Mouse (Mus musculus) frontal cortex, adult (tissue): ENCODE measurements at regions not wholly inside any gene's neighbourhood (a gene's known extent, or its start where the extent isn't known, plus 50 kb on each side); places are given as distances from the start of the nearest gene placed in this dataset.
A peak's percentile ranks its signal among the peaks of the same experiment; 100 is the strongest.

Source experiments
- ATAC-seq: cut with Nextera tagmentation; 2 replicates; pipeline ENCODE4 v1.9.2; 2017; ENCODE audit warnings: mild to moderate bottlenecking, moderate library complexity, mixed read lengths; ENCODE audit not compliant: low TSS enrichment

- ATAC-seq, result peak; percentile 50; the same call in 1 of the 2 replicates
Observed at GRCm38 (mm10) chr12:6930726-6931125, 1046.7 kb upstream of the Apob start.

GRCm38 (mm10) chr12:6956638-6957037 is 1020.8 kb upstream of the Apob start:
- no peak for ATAC-seq

- ATAC-seq, result no peak
Observed at GRCm38 (mm10) chr12:6984664-6985063, 992.8 kb upstream of the Apob start.

GRCm38 (mm10) chr12:7028447-7028846 is 949.0 kb upstream of the Apob start:
- peak; percentile 97 for ATAC-seq

DNA sequence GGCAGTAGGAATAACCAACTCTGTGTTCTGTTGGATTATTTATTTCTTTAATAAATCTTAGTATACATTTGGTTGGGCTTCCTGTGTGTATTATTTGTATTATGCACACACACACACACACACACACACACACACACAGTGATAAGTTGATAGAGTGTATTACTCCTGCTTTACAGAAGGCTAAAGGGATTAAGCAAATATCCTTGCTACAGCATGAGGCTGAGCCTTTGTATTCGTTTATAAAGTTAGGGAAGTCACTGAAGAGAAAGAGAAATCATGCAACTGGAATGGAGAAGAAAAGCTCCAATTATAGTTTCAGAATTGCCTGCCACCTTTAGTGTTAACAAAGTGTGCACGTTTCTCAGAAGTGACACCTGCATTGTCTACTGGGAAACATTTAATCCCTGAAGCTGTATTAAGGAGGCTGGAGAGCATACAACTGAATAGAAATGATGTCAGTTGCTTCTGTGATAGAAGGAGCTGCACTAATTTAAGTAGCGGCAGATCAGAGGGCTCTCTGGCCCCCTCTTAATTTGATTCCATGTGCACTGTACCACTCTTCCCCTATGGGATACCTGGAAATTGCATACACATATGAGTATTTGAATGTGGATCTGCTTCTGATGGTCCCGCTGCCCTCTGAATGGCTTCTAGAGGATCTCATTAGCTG is 947.9 kb upstream of the Apob start:
- no peak for ATAC-seq

DNA sequence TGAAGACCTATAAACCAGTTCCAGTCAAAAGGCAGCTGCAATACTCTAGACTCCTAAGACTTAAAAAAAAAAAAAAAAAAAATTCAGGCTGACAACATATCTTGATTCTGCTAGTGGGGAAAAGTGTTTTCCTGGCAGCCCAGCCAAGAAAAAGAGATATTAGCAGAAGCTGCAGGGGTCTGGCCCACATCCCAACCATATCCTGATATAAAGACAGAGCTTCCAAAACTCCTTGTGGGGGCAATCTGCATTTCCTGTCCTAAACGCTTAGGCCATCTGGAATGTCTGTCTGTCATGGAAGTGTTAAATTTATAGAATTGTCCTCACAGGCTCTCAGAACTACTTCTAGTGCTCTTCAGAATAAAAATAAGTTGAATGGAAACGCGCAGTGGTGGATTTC is 926.7 kb upstream of the Apob start:
- peak; percentile 79 for ATAC-seq

DNA sequence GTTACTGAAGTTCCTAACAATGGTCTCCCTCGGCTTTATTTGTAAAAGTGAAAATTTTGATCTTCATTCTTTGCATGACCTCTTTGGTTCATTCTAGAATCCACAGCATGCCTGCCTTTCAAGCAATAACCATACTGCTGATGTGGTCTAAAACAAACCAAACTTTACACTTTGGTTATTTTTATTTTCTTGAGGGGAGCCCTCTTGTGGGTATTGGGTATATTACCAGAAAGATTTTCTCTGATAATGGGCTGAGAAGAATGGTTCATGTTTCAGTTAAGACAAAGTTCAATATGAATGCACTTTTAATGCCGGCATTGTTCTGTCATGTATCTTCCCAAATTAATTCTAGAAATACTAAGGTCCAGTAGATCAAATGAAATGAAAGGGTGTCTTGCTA is 922.9 kb upstream of the Apob start:
- no peak for ATAC-seq

DNA sequence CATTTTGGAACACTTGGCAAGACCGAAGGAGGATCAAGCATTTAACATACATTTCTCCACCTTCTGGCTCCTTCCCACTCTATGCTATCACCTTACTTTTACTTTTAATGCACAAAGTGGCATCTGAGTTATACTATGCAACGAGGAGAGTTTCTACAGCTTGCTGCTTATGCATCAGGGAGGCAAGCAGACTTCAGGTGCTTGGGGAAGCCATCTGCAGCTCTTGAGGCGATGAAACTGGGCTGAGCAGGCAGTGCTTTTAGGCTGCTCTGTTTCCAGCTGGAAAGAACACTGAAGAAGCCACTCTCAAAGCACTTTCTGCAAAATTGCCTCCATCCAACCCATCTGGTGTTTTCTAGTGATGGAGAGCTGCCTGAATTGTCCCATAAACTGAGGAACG is 882.9 kb upstream of the Apob start:
- ATAC-seq, result peak; percentile 96

DNA sequence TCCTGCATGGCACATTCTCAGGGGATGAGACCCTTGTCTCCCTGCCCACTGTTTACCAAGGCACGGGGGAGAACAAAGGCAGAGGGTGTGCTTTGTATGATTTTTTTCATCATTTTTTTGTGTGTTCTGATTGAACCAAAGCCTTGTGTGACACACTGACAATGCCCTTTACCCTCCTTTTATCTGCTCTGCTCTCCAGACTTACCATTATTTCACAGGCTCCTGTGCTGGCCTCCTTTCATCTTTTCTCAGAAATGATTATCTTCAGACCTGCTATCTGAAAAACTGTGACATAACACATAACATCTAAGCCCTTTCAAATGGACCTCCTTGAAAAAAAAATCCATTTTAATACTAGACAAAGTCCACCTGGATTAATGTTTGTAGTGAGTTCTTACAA is 882.0 kb upstream of the Apob start:
- ATAC-seq, result no peak

- peak; percentile 45; the same call in 1 of the 2 replicates for ATAC-seq
Observed at GRCm38 (mm10) chr12:7096221-7096620, 881.2 kb upstream of the Apob start.

DNA sequence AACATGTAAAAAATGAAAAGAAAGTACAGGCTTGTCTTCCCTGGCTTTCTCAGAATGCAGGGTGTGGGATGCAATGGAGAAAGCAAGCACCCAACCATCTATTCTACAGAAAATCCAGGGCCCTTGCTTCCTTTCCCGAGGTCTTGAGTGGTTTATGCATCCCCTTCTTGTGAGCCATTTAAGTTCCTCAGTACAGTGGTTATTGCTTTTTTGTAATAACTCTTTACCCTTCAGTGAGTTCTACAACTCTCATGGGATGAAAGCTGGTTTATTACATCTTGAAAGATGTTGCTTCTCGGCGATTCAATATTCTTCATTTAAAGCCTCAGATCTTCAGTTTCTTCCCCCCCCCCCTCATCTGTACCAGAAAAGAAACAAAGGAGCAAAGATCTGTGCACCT is 838.4 kb upstream of the Apob start:
- ATAC-seq, result no peak
